Mouse (Mus musculus) adrenal gland, adult 18-20 months (tissue): ENCODE results near the gene Erg28. TPM values are rescaled to one million over a fixed set of nuclear protein-coding genes. Genes with fewer than 3 reads are reported as not detected.

Source experiments
- DNase-seq, 2 experiments: peaks; one replicate each; pipeline ENCODE4 v3.0.0; 2021 to 2022; ENCODE audit warnings: low spot score in 2 of 2
- long read RNA-seq, 2 experiments: library from polyadenylated mRNA; stranded (forward); transcript quantifications; one replicate each; pipeline ENCODE4 v2.0.0; 2021
- total RNA-seq, 2 experiments: library from RNA; stranded (reverse); gene quantifications; 1 replicate in 1 of 2; 2 replicates in 1 of 2; pipeline ENCODE4 v1.2.3; 2021

The Erg28 gene
- total RNA-seq, result 10 to 100 TPM; 26.9 to 29.4 TPM
- long read RNA-seq, experiment 1, transcript Erg28-201 (5 exons, 1,169 nt), result major isoform, 6 of 12 reads
- long read RNA-seq, experiment 1, partial matches to known transcripts, result 1 of 12 reads
- long read RNA-seq, experiment 1, other reads (novel, unspliced or antisense), result 5 of 12 reads
- long read RNA-seq, experiment 2, transcript Erg28-201 (5 exons, 1,169 nt), result major isoform, 25 of 38 reads
- long read RNA-seq, experiment 2, partial matches to known transcripts, result 4 of 38 reads
- long read RNA-seq, experiment 2, other reads (novel, unspliced or antisense), result 8 of 38 reads

DNA sequence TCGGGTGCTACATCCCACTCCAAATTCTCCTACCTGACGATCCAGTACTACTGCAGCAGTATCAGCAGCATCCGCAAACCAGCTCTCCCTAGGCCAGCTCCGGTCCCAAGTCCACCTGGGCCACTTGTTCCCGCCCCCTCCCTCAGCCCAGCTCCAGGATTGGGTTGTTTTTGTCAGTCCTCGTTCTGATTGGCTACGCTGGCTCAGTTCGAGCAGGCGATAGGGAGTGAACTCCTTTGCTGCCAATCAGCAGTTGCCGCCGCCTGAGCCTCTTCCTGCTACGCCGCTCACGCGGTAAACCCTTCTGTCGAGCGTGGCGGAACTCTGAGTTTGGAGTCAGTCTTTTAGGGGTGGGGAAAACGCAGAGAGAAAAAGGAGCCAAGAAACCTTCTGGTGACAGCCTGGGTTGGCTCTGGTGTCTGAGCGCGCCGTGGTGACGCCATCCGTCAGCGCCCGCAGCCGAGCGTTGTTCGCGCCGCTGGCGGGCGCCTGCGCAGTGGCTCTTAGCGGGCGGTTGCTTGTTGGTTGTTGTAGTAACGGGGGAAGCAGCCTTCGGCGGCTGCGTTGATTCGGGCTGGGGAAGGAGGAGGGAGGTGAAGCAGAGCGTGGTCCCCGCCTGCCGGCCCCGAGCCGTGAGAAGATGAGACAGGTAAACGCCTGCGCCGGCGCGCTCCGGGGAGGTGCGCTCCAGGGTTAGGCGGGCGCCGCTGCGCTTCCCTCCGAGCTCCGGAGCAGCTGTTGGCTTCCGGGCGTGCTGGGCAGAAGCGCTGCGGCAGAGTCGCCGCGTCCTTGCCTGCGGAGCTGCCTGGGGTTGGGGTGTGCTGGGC is at the start of gene Erg28, which contains the start of gene Ttll5:
Gene Erg28, minus strand, starts transcription at position 113 of the 827 bp plus-strand sequence.
Gene Ttll5, plus strand, starts transcription at position 222 of the 827 bp plus-strand sequence.
- DNase-seq, result peak; percentile 91 to 93

DNA sequence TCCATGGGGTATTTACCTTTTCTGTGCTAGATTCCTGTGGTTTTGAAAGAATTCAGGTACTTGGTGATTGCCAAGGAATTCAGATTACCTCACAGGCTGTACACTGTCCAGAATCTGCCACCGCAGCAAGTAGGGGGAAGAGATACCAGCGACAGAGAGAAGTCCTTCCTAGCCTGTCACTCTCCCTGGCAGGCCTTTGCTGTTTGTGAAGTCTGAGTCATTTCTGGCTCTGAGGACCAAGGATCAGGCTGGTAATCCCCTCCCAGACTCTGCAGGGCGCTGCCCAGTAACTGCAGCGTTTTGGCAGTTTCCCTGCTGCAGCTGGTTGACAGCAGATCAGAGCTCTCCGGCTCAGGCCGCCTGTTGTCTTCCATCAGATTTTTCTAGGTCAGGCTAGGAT is 45.1 kb upstream of the Erg28 start:
- peak in 1 of 2 experiments; percentile 16 for DNase-seq

DNA sequence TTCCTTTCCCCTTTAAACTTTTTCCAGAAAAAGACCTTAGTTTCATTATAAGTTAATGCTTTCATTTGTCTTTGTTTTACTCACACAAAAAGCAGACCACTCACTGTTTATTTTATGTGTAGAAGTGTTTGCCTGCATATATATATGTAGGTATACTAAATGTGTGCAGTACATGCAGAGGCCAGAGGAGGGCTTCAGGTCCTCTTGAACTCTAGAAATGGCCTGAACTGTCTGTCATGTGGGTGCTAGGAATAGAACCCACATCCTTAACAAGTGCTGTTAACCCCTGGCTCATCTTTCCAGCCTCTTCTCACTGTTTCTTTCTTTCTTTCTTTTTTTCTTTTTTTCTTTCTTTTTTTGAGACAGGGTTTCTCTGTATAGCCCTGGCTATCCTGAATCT is 42.8 kb upstream of the Erg28 start:
- DNase-seq, result no peak

DNA sequence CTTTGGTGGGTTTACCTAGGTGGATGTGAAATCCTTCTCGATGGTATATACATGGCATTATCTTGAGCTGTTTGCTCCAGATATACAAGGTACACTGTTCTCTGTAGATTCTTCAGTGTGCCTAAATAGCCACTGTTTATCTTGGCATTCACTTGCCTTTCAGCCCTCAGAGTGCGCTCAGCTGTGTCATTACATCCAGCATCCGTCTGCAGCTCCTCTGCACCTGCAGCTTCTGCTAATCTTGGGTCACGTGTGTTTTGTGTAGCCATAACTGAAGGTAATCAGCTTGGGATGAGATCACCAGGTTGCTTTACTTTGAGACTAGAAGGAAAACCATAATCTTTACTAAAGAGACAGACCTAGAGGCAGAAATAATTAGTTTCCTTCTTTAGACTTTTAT is 42.3 kb upstream of the Erg28 start:
- no peak for DNase-seq

DNA sequence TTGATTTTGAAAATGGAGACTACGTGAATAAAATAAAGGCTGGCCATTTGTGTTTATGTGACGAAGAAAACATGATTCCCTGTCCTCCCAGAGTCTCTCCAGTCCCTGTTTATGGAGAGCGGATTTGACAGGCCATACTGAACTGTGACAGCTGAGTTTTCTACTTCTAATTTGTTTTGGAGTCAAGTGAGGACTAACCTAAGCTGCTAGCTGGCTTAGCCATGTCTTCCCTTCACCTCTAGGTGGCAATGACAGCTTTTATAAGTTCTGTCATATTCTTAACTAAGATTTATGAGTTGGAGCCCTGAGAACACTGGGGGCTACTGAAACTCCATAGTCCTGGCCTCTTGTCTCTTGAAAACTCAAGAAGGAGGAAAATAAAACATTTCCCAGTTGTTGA is 41.2 kb upstream of the Erg28 start:
- no peak for DNase-seq

DNA sequence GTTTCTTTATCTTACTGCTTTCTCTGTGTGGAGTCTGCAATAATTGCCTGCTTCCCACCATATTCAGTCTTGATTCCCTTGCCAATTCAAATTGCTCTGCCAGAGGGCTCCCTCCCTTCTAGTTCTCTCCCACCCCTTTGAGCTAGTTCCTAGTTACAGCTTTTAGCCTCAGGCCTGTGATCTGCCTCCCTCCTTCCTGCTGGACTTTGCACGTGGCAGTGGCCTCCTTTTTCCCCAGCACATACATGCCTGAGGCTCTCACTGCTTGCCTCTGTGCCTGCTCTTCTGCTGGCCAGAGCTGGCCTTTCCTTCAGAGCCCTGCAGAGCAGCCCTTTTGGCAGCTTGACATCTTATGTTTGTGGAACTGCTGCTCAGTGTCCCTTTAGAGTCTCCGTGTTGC is 38.2 kb upstream of the Erg28 start:
- no peak for DNase-seq

DNA sequence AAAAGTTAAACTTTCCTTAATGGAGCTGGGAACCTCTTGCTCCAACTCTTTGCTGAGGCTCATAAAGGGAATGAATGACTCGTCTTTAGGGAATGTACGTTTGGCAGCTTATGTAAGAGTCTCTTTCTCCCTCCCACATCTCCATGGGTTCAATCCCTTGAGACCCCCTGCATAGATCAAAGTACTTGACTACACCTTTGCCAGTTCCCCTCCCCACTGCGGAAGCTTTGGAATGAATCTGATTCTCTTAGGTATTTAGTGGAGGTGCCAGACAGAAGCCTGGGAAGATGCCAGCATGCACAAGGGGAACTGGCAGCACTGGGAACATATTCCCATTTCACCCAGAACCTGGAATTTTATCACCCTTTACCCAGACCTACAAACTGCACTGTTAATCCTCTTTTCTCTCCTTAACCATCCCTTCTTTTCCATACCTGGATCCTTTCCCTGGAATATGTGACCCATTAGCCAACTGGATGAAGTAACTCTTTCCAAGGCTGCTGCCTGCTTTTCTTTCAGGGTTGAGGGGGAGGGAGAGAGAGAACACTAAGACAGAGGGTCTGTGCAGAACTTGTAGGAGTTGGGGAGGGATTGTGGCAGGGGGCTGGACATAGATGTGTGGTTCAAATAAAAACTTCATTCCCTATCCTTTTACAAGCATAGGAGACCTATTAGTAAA is 35.3 kb upstream of the Erg28 start:
- DNase-seq, result no peak

DNA sequence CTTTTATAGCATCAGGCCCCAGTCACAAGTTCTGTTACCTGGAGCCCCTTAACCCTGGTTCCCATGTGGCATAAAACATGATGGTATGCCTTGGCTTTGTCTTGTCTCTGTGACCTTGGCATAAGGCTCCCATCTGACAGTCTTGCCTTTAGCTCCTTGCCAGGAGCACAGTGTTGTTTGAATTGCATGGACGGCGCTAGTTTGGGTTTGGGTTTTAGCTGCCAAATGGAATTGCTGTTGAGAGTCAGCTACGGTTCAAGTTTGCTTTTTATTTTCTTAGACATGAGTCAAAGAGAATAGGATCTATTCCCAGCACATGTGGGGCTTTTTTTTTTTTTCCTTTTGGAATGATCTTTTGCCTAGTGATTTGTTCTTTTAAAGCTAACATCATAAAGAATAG is 34.8 kb upstream of the Erg28 start:
- DNase-seq, result no peak

DNA sequence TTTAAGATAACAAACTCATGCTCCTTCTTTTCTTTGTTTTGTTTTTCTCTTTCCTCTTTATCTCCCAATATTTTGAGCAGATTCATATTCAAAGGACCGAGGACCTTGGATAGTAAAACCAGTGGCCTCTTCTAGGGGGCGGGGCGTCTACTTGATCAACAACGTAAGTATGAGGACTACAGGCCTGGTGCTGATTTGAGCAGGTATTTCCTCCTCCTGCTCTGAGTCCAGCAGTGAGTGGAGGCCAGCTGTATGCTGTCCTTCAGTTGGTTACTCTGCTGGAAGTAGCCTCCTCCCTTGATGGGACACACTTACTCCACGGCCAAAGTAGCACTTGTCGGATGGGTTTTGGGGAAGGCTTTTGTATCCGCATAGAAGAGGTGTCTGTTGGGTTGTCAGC is 33.0 kb upstream of the Erg28 start:
- no peak for DNase-seq

DNA sequence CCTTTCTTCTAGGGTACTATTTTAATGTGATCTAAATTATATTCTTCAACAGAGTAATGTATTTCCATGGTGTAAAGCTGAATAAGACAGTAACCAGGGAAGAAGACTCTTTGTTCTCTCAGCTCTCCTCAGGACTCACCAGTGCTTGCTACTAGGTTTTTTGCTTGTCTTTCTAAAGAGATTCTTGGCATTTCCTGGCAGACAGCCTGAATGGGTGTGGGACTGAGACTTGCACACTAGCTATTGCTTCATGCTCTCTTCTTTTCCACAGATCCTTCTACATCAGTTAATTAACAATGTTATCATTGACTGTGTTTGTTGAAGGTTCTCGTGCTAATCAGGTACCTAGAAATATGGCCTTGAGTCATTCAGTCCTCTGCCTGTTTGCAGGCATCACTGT is 29.9 kb upstream of the Erg28 start:
- DNase-seq, result no peak

DNA sequence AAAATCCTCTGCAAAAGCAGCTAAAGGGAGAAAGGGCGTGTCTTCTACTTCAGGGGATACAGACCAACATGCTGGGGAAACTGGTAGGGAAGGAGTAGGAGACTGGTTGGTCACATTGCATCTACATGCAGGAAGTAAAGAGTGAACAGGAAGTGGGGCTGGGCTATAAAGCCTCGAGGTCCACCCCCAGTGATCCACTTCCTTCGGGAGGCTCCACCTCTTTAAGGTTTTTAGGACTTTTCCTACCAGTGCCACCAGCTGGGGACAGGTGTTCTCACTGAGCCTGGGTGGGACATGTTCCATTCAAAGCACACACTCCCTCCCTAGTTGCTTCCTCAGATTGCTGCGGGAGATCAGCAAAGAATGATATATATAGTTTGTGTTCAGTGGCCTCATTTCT is 29.5 kb upstream of the Erg28 start:
- no peak for DNase-seq

DNA sequence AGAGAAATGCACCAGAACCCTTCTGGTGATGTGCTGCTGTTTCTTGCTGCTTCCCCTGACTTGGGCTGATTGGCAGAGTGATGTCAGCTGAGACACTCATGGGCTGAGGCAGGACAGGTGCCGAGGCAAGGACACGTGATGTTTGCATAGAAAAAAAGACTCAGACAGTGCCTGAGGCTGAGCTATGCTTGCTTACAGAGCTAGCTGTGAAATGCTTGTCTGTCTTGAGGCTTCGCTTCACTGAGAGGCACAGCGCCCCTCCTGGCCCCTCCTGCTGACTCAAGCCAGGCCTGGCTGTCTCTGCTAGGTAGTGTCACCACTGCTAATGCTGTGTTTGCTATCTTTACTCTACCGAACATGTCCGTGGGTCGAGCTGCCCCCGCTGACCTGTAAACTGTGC is 26.3 kb upstream of the Erg28 start:
- no peak for DNase-seq

DNA sequence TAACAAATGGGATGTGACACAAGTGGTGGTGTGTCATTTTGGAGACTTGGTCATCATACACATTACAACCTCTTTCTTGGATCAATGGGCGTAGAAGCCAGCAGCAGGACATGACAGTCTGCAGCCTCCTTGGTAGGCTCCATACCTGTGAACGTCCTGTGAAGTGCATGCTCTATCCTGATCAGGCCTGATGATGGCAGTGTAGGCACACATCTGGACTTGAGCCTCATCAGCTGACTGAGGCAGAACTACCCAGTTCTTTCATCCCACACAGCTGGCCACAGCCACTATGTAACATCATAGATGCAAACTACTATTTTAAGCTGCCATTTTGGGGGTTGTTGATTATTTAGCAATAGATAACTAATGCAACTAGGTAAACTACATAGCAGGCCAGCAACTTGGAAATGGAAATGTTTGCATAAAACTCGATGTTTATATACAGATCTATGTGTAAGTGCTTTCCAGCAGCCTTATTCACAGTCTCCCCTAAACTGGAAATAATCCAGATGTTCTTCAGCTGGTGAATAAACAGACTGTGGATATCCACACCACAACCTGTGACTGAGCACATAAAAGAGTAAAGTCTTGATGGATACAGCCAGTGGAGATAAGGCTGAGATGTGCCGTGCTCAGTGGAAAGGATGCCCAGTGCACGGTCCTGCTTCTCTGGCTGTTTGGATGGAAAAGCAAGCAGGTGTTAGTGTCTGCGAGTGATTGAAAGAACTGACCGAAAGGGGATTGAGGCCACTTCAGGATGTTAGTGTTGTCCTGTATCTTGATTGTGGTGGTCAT is 24.0 kb upstream of the Erg28 start:
- DNase-seq, result peak; percentile 21 to 24

DNA sequence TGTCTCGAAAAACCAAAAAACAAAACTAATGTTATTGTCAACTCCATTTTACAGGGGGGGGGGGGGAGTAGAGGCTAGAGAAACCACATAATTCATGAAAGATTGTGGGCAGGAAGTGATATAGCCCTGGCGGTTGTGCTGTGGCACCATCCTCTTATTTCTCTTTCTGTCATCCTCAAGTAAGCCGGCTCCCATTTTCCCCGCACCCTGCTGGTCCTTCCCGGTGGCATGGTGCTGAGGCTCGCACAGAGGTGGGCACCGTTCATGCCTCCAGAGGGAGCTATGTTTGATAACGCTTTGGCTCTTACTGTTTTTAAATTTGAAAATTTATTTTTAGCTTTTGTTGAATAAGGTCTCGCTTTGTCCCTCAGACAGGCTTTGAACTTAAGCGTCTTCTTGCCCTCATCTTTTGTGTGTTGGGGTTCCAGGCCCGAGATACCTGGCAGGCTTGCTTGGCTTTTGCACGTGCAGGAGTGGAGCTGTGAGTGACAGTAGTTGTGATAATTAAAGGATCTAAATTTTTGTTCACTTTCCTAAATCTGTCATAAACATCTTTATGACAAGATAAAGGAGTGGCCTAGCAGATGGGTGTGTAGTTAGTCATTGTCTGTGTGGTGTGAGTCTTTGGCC is 15.1 kb upstream of the Erg28 start:
- no peak for DNase-seq

DNA sequence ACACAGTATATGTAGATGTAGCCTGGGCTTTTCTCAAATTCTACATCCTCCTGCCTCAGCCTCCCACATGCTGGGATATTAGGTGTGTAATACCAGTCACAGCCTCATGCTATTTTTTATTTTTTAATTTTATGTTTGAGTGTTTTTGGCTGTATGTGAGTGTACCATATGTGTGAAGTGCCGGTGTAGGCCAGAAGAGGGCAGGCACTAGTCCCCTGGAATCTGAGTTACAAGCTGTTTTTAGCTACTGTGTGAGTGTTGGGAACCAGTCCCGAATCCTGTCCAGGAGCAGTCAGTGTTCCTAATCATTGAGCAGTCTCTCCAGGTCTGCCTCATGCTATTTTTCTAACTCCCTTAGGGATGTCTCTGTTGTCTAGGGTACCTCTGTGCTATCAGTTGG is 13.4 kb upstream of the Erg28 start:
- no peak for DNase-seq

DNA sequence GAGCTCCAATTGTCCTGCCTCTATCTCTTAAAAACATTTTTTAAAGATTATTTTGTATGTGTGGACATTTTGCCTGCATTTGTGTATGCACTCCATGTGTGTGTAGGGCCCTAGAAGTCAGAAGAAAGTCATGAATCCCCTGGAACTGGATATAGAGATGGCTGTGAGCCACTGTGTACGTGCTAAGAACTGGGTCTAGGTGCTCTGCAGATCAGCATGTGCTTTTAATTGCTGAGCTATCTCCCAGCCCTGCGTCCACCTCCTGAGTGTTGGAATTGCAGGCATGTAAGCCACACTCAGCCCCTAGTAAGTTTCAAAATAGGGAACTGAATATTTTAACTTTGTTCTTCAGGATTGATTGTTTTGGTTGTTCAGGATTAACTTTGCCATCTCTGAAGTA is 10.2 kb upstream of the Erg28 start:
- no peak for DNase-seq

DNA sequence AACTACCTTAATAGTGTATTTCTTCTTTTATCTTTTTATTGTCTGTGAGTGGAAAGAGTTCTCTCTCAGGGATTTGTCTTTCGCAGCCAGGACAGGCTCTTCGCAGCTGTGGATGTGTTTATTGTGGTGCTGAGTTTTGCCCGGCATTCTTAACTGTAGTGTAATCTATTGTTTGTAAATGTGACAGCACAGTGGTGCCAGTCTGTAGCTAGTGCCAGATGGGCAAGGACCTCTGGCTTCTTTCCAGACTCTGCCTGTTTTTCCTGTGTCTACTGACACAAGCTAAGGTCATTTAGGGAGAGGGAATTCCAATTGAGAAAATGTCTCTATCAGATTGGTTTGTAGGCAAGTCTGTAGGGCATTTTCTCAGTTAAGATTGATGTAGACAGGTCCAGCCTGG is 6.3 kb upstream of the Erg28 start:
- DNase-seq, result no peak

DNA sequence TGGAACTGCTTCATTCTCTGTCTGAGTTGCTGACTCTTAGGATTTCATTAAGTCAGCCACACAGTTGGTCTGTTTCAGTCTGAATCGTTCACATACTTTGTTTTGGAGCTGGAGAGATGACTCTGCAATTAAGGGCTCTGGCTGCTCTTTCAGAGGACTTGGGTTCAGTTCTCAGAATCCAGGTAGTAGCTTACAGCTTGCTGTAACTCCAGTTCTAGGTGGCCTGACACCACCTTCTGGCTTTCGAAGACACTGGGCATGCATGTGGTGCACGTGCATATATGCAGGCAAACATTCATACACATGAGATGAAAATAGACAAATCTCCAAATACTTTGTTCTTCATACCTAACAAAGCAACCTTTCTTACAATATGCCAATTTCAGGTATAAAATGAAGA is 5.5 kb upstream of the Erg28 start:
- no peak for DNase-seq

DNA sequence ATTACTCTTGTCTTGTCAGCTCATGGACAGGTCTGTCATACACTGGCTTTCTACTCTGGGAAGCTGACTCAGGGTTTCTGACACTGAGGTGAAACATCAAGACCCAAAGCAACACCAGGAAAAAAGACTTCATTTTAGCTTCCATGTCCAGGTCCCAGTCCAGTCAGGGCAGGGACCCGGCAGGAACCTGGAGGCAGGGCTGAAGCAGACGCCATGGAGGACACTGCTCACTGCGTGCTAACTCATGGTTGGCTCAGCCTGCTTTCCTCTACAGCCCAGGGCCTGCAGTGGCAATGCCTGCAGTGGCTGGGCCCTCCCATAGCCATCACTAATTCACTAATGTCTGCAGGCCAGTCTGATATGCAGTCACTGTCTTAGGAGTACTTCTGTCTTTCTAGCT is 4.5 kb upstream of the Erg28 start:
- no peak for DNase-seq

DNA sequence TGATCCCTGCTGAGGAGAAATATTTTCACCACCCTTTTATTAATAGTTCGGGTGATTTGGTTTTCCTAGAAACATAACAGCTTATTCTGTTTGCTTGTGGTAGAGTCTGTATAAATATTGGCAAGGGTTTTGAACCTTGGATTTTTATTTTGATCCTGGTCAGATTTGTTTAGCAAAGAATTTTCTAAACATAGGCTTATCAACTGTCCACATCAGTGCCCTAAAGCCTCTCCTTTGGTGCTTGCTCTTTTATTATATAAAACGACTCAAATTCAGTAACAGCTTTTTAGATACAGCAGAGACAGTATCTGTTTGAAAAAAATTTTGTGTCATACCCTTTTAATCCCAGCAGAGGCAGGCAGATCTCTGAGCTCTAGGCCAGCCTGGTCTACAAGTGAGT is 1.5 kb upstream of the Erg28 start:
- no peak for DNase-seq

DNA sequence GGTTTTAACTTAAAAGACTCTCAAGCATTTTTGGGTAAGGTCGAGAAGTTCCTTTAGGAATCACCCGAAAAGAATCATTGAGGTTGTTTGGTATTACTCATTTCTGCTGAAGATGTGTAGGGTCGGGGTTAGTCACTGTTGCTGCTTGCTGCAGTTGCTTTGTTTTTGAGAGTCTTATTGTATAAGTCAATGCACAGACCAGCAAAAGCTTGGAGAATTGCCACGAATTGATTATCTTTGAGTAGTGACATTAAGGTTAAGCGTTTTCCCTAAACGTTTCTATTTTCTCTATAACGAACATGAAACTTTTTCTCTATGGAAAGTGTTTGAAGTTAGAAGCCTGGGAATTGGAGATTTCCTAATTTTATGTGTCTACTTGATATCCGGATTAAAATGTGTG is 1.0 kb upstream of the Erg28 start:
- no peak for DNase-seq
